Mouse (Mus musculus): ENCODE measurements around the gene Serping1.
"Not testable (repeated sequence)": the region's sequence is repeated elsewhere in the genome, so short reads cannot be mapped to it uniquely, and the experiment has no call there.

The Serping1 gene

GRCm38 (mm10) chr2:84775241-84775640 is at the start of gene Serping1:
Gene Serping1 (minus strand): TSS chr2:84775444.
- no peak for DNase-seq

DNA sequence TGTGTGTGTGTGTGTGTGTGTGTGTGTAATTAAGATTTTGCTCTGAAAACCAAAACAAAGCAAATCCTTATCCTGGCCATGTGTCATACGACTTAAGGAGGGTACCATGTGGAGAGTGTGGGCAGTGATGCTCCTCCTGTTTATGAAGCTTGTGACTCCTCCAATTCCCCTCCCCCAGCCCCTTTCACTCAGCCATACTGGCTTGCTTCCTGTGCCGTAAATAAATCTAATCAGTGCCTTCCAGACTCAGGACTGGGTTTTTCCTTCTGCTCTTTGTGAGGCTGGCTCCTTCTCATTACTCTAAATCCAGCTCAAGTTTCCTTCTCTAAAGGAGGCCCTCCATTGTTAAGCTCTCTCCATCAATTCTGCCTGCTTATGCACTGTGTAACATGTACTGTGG is 48.0 kb upstream of the Serping1 start:
- DNase-seq, result no peak

DNA sequence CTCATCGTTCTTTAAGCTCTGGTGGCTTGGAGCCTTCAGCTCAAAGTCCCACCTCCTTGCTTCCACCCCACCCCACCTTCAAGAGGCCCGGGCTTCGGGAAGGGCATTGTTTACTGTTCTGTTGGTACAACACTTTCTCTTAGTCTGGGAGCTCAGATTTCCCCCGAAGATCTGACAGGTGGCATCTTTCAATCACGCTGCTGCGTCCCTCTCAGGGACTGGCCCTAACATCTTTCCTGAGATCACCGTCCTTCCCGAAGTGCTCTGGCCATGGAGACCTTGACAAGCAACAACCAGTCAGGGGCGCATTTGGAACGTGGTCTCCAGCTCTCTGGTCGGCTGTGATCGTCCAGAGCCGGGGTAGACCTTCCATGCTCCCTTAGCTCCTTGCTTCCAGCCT is 47.3 kb upstream of the Serping1 start, which contains the start of gene Smtnl1:
TSS of gene Smtnl1 (minus strand) at position 101 of the 400 bp plus-strand sequence.
- DNase-seq, result no peak

GRCm38 (mm10) chr2:84819861-84820260 is 44.6 kb upstream of the Serping1 start:
- no peak for DNase-seq

DNA sequence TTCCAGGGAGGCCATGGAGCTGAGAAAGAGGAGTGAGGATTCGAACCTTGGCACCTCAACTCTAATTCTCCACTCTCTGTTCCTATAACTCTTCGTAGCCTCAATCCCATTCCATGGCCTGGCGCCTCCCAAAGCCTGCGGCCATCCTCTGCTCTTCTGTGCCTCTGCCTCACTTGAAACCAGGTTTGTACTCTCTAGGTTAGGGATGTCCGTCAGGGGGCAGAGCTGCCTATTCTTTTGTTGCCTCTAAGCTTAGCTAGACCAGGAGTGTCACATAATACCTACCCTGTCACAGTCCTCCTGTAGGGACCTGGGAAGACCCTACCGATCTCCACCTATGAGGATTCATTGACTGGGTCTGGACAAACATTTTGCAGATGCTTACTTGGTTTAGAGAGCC is 37.4 kb upstream of the Serping1 start:
- no peak for DNase-seq

DNA sequence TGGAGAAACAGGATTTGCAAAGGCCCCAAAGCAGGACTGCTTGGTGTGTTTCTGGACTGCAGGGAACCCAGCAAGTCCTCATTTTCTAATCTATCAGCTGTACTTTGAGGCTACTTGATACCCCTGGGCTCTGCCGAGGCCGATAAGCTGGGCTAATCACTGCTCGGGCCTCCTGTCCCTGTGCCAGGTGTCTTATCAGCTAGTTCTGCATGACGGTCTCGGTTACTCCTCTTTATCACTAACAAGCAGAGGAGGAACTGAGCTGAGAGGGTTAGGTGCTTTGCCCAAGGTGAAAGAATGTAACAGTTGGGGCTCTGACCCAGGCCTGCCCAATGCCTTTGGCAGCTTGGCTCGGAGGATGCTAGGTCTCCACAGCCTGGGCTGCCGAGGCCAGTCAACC is 36.6 kb upstream of the Serping1 start:
- no peak for DNase-seq

DNA sequence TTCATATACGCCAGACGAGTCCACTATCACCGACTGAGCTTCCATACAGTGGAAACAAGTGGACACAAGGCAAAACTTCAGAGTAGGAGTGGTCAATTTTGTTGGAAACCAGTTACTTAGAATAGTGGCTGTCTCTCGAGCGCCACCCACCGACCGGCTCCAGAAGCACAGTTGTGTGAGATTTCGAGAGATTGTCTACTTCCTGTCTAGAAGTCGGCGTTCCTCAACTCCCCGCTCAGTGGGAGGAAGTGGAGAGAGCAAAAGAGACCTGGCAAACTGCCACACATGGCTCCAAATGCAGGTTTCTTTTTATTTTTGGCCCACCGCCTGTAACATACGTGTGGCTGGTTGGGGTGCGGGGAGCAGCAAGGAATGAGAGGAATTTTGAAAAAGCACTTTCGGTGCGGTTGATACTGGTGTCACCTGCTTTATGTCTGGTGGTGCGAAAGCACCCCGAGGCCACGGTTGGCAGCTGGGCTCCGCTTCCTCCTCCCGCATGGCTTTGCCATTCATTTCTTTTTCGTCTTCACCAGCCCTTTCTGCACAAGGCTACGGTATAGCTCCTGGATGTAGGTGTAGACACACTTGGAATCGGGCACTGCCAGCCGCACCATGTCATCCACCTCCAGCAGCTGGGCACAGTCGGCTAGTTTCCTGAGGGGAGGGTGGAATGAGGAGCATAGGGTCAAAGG is 35.8 kb upstream of the Serping1 start:
- peak; percentile 80 for DNase-seq

GRCm38 (mm10) chr2:84810526-84810885 is 35.3 kb upstream of the Serping1 start:
- DNase-seq, result no peak

DNA sequence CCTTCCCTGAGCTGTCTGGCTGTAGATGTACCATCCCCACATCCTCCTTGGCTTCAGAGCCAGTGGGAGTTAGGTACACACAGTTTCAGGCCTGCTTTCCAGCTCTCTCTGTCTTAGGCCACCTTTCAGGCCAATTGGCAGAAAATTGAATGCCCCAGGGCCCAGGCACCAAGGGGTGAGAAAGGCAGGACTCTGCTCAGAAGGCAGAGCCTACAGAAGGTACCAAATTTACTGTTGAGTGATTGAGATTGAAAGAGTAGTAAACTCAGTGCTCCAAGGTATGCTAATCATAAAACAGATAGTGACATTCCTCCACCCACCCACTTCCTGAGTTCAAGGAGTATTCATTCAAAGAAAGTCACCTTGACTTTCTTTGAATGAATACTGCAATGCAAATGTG is 34.1 kb upstream of the Serping1 start:
- no peak for DNase-seq

- no peak for DNase-seq
Measured at GRCm38 (mm10) chr2:84806546-84806945, 31.3 kb upstream of the Serping1 start.

GRCm38 (mm10) chr2:84803963-84804362 is 28.7 kb upstream of the Serping1 start:
- DNase-seq, result no peak

DNA sequence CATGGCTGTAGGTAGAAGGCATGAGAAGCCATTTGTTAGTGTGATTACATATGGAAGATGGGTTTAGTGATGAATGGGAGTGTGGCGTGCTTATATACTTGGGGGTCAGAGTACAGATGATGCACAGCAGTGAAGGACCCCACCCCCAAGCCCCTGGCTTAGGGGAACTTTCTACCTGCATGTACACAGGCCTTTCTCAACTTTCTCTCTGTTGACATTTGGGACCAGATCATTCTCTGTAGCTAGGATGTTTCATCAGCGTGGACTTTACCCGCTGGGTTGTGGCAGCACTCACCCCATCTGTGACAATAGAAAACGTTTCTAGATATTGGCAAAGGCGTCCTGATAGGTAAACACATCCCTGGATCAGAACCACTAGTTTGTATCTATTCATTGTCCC is 26.0 kb upstream of the Serping1 start:
- not testable (repeated sequence) for DNase-seq

DNA sequence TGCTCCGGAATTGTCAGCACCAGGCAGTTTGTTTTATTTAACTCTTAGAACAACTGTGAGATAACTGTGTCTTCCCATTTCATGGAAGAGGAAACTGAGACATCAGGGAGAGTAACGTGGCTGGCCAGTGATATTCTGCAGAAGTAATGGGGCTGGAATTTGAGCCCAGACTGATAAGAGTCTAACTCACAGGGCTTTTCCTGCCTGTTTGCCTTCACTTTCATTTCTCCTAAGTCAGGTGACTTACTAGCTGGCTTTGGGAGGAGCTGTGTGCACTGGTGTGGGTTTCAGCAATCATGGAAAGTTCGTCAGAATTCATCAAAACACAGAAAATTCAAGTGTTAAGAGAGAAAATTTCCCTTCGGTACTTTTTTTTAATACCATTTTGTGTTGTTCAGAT is 25.1 kb upstream of the Serping1 start:
- no peak for DNase-seq

GRCm38 (mm10) chr2:84799041-84799561 is 23.9 kb upstream of the Serping1 start:
- DNase-seq, result peak; percentile 76

DNA sequence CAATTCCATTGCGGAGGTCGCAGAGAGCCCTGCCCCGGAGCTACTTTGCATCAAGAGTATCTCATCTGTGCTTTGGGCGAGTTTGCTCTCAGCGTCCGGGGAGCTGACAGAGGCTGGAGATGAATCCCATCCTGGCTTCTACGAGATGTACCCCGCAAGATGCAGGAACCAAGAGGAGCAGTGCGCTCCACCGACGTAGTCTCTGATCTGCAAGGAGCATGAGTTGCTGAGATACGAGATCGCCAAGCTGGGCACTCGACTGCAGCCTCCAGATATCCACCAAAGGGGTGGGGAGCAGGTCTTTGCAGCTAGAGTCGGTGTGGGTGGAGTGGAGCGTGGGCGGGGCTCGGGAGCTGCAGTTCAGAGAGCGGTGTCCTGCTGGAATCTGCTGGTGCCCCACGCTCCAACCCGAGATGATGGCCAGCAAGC is 23.3 kb upstream of the Serping1 start, which contains the start of gene Ube2l6:
TSS of gene Ube2l6 (plus strand) at position 336 of the 429 bp plus-strand sequence.
- DNase-seq, result peak; percentile 77

DNA sequence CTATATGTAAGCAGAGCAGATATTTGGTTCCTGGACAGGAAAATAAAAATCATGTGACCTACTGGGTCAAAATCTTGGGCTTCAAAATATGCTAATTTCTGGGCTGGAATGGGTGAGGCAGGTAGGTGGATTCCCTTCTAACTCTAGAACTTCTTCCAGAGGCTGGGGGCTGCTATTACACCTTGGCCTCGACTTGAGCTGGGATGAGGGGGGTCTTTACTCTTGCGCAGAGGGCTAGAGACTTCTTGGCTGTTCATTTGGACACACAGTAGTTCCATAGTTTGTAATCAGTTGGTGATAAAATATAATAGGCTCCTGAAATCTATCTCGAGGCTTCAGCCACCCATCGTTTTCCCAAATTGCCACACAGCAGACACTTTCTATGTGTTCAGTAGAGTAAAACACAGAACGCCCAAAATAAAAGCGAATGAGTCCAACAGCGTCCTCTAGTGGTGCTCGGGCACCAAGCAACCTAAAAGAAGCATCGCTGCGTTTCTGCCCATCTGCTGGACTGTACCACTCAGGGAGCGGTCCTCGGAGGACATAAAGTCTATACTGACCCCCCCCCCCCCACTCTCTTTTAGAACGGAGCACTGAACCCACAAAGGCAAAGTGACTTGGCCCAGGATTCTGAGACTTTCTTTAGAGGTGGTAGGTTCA is 22.7 kb upstream of the Serping1 start:
- DNase-seq, result peak; percentile 87

DNA sequence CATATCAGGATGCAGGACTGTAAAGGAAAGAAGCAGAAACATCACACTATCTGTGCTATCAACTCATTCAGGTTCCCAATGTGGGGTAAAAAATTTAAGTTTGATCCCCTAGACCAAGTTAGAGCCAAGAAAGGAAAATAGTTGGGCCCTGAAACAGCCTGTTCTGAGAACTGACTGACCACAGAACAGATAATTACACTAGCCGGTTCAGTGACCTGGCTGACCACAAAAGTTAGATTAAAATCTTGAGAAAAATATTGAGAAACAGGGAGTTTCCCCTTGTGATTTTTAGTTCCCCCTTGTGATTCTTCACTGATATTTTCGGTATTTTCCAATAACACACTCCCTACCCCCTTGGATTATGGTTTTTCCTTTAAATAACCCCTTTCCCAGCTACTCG is 18.6 kb upstream of the Serping1 start:
- DNase-seq, result no peak

- DNase-seq, result no peak
Measured at GRCm38 (mm10) chr2:84793154-84793553, 17.9 kb upstream of the Serping1 start.

GRCm38 (mm10) chr2:84792516-84792915 is 17.3 kb upstream of the Serping1 start:
- no peak for DNase-seq

DNA sequence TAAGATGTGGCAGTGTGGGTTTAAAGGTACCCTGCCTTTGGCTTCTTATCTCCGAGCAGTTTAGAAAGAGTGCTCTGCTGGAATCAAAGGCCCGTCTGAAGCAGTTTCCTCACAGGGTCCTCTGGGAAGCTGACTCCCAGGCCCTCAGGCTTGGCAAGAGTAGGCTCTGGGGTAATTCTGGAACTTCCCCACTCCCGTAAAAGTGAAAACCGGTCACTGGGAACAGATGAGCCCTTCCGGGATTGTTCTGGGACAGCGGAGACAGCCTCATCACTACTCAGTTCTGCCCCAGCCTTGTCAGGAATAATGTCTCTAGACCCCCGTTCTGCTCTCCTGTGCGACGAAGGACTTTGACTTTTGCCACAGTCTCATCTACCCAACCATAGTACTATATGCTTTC is 15.2 kb upstream of the Serping1 start:
- DNase-seq, result no peak

DNA sequence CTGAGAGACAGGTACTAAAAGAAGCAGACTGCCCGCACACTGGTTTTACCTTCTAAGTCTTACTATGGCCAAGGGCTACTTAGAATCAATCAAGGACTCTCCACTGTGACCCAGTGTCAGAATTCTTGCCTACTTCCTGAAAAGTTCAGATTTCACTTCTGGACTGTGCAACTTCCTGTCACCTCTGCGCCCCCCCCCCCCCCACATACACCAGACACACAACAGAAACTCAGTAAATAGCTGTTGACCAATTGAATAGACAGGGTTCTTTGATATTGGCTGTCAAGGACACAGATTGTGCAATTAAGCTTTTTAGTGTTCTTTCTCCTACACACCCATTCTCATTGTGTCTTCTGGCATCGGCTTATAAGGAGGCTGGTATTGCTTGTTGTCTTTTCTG is 13.1 kb upstream of the Serping1 start:
- DNase-seq, result no peak

GRCm38 (mm10) chr2:84783840-84784566 is 8.8 kb upstream of the Serping1 start:
- no peak for DNase-seq

- DNase-seq, result no peak
Measured at GRCm38 (mm10) chr2:84783315-84783714, 8.1 kb upstream of the Serping1 start.

GRCm38 (mm10) chr2:84779210-84779609 is 4.0 kb upstream of the Serping1 start:
- no peak for DNase-seq
